Mouse (Mus musculus): ENCODE measurements around the gene Egr2. TPM values are rescaled to one million over a fixed set of nuclear protein-coding genes. Genes with fewer than 3 reads are reported as not detected.

Gene Egr2
- total RNA-seq, 2 experiments from 2014 or later = 1.1 to 1.2 TPM

DNA sequence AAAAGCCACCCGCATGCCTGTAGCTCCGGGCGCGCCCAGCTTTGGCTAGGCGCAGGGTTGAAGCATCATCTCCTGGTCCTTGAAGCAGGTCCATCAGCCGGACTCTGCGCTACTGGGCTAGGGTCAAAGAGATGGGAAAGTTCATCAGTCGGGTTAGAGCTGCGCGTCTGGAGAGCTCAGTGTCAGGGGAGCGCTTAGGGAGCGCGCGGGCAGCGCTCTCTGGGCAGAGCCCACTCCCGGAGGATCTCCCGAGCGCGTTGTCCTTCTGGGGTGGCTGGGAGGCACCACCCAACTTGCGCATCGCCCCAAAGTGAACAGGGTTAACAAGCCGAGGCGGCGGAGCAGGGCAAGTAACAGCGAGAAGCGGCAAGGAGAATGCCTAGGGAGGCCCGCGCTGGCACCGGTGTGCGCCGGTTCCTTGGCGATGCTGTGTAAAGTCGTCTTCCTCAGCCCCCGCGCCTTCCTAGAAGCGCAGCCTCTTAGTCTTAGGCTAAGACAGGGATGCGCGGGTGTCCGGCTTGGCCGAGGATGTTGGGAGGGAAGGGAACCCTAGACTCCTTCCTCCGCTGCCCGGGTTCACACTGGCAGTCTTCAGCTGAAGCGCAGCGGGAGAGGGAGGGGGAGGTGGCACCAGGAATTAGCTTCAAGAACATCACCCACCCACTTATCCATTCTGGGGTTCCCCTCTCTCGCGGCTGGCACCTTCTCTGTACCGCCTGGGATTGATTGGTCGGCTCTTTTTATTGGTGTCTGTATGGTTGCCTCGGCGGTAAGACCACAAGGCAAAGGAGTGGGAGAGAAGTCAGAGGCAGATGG is 3.5 kb downstream of the Egr2 start:
- no peak for DNase-seq

DNA sequence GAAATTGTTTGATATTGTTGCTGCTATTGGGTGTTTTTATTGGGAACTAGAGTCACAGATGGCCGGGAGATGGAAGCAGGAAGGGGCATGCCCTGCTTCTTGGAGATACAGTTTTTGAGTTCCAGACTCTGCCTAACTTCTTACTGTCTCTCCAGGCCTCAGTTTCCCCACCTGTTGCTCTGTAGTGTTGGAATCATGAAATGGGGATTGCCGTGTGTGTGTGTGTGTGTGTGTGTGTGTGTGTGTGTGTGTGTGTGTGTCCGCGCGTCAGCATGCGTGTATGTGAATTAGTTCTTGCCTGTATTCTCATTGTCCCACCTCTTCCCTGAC is 4.1 kb downstream of the Egr2 start:
- DNase-seq = no peak

DNA sequence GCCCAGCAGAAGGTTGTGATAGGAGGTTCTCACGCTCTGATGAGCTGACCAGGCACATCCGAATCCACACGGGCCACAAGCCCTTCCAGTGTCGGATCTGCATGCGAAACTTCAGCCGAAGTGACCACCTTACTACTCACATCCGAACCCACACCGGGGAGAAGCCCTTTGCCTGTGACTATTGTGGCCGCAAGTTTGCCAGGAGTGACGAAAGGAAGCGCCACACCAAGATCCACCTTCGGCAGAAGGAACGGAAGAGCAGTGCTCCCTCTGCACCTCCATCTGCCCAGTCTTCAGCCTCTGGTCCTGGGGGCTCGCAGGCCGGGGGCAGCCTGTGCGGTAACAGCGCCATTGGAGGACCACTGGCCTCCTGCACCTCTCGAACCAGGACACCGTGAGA is 5.3 kb downstream of the Egr2 start:
- no peak for DNase-seq

DNA sequence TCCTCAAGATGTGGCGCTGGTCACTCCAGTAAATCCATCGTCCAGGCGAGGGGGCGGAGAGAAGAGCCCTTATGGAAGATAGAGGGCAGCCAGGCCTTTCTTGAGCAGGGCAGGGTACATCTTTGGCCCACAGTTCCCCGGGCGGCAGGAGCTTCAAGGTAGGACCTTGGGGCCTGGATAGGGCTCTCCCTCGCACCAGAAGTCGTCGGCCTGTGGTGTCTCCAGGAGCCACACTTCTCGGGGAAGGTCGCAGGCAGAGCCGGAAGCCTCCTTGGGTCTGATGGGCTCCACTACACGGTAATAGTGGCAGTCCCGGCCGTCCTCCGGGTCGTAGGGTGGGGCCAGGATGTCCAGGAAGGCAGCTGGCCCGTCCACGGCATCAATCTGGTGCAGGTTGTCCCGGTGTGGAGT is 12.6 kb downstream of the Egr2 start:
- DNase-seq = peak; percentile 46

DNA sequence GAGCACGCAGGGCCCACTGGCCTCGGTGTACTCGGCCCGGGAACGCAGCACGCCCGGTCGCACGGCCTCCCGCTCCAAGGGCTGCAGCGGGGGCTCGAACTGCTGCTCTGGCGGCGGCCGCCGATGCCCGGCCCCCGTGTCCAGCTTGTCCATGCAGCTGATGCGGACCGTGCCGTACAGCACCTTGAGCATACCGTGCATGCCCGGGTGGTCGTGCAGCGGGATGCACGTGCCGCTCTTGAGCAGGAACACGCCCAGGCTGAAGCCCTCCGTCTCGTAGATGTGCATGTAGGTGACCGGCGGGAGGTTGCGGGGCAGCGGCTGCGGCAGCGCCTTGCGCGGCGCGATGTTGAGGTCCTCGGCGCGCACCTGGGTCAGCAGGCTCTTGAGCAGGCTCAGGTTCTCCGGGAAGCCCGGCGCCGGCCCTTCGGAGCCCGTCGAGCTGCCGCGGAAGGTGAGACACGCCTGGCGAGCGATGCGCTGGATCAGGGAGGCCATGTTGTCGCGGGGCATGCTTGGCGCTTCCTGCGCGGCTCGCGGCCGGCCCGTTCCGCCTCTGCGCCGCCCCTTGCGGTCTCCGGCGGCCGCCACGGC is 13.1 kb downstream of the Egr2 start:
- DNase-seq = peak; percentile 68

DNA sequence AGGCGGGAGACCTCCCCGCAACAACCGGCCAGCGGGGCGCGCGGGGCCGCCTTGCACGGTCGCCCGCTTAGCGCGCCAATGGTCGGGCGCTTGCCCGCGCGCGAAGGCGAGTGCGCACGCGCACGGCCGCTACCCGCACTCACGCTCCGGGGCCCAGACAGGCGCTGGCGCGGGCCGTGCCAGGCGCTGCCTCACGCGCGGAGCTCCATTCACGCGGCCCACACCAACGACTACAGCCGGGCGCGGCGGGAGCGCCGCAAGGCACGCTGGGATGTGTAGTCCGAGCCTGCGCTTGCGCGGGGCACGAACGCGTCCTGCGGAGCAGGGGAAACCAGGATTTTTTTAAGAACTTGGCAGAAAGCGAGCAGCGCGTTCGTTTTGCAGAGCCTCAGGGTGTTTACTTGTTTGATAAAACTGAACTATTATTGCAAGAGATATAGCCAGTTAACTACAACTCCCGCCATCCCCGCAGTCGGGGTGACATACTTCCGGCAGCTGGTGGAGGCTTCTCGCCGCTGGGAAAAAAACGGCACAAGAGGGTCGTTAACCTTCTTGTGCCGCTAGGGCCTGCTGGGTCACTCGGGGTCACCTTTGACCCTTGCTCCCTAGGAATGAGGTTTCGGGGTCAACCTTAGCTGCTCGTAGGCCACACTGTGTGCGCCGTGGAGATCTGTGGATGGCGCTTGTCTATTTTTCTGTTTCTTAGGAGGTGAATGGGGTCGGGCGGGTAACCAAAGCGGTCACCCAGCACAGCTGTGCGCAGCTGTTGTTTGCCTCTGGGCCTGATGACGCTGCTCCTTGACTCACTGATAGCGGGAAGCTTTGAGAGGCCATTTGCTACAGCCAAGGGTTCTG is 13.8 kb downstream of the Egr2 start, which contains the start of gene Ado:
Ado (minus strand) TSS at position 79 of the 855 bp plus-strand sequence.
- peak; percentile 92 for DNase-seq

DNA sequence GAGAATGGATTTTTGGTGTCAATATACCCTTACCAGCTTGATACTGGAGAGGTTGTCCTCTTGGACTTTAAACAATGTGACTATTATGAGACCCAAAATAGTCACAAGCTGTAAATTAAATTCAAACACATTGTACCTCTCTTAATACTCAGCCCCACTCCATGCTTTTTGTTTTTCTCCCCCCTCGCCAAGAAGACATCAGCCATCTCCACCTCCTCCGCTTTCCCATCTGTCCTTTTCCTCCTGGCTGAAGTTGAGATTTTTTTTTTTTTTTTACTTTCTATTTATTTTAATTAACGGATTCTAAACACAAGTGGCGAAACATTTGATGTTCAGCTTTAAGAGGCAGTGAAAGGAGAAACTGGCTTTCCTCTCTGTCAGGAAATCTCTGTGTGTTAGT is 22.8 kb downstream of the Egr2 start:
- no peak for DNase-seq

DNA sequence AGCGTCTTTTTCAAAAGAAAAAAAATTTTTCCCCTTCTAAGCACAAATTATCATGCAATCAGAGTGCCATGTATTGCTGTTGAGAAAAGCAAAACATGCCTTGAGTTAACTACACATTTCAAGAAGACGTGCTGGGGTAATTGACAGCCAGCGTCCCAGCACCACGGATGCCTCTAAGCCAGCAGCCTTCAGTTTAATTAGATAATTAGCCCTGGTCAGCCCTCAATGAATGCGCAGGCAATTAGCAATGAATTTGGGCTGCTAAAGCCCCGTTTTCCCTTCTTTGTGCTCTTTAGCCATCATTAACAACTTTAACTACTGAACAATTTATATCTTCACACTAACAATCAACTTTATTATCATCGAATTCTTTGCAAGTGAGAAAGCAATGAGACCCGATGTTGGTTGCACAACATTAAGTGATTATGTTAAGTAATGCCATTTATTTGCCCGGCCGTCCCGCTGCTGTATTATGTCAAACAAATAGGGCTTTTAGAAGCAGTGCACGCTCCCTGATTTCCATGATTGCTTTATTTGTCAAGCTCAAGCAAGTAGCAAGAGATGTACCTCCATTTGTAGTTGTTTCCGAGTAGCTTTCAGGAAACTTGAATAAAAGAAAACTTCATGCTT is 24.6 kb downstream of the Egr2 start:
- no peak for DNase-seq

DNA sequence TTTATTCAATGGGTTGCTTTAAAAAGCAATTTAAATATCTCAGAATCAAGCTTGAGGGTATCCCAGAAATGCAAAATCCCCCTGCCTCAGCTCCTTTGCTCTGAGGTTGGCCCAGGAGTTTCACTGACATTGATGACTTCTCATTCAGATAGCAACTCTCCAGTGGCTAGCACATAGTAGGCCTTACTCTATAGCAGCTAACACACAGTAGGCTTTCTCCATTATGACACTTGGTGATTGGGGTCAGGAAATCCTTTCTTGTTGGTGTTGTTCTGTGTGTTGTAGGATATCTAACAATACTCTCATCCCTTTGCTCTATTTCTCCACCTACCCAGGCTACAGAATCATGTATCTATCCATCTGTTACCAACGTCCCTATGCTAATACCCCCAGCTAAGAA is 25.9 kb downstream of the Egr2 start:
- DNase-seq = no peak

DNA sequence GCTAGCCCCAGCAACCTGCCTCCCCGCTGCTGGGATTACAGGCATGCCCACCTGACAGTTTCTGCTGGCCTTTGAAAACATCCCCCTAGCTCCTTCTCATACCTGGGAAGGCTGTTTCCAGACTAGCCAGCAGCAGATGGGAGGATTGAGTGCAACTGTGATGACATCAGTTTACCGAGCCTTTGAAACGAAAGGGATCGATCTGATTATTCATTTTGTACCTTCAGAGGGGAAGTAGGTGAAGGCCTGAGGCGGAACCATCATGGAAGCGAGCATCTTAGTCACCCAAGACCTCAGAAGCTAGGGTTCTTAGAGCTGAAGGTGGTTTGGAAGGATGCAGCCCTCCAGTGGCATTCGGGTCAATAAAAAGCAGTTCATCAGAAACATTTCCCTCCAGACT is 29.2 kb downstream of the Egr2 start:
- no peak for DNase-seq

DNA sequence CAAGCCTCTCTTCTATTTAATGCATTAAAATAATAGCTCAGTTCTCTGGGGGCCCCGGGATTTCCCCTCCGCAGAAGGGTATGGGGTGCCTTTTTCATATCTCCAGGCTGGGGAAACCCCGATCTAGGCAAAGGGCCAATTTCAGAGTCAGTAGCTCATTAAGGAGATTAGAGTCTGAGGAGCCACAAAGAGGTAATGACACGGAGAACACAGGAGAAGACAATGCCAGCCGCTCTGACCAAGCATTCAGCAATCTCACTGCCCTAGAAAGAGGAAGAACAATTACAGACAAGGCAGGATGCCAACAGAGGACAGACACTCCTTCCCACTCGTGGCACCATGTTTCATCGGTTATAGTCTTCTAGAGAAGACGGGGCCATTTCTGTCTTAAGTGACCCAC is 30.8 kb downstream of the Egr2 start:
- DNase-seq = no peak

DNA sequence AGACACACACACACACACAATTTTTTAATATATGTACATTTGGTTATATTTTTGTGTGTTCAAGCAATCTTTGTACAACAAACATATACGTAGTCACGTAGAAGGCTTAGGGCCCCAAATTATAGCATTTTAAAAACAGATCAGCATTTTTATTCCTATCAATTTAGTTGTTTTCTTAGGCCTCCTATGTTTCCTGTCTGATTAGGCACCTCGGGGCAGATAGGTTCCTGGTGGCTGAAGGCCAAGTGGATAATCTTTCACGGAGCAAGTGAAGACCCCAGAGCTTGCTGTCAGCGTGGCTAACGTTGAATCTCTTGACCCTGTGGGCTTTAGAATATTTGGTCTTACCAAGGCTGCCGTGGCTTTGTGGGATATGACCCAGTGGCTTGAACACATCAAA is 34.3 kb downstream of the Egr2 start:
- no peak for DNase-seq

DNA sequence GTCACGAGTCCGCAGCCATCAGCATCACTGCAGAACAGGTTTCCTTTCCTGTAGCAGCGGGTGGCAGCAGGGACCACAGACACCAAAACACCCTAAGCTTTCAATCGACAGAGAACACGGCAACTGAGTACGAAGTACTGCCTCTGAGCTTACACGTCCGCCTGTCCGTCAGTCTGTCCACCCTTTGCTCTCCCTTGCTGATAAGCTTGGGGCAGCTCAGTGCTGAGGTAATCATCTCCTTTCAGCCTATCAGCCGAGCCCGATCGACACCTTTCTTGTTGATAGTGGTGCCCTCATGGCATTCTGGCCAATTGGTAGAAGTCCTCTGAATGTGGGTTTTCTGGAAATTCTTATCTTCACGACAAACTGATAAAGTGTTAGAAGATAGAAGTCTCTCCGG is 36.2 kb downstream of the Egr2 start:
- DNase-seq = no peak

DNA sequence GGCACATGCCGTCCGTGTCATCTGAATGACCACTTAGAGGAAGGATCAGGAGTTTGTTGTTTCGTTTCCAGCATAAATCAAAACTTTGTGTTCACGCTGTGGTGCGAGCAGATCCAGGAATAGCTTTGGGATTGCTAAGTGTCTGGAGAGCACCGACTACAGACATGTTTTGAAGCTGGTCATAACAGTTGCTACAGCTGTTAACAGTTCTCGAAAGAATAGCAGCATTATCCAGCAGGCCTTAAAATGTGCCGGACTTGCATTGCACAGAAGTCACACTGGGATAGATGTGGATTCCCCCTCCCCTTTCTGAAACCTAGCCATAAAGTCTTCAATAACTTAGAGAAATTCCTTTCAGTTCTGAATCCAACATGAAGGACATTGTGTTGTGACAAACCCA is 38.0 kb downstream of the Egr2 start:
- no peak for DNase-seq

DNA sequence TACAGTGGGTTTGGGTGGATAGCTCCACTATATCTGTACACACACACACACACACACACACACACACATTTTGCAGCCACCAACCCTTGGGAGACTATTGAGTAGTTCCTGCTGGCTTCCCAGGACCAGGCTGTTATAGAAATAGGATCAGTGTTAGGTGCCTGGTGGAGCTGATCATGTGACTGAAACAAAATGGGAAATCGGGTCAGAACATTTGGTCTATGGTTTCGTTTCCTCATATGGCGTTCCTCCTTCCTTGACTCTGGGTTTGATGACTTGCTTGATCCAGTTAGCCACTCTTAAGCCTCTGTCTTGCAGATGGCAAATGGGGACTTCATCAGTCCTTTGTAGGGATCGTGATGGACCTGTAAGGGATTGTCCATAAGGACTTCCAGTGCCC is 44.6 kb downstream of the Egr2 start:
- DNase-seq = no peak

DNA sequence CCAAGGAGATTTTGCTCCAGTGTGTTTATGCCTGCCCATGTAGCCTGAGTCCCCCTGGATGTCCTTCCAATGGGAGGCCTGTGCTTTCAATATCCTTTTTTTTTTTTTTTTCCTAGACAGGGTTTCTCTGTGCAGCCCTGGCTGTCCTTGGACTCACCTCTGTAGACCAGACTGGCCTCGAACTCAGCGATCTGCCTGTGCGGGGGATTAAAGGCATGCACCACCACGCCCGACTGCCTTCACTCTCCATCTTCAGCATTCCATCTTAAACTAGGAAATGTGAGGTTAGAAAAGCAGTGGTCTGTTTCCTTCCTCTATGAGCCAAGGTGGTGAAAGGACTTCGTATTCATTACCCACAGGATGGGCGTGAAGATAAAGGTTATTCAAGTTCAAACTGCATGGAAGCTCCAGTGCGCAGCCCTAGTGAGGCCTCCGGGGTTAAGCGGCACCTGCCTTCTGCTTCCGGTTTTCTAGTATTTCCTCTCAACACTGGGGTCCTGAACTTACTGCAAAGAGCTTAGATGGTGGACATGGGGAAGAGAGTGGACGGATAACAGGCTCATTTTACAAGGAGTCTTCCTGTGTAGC is 46.5 kb downstream of the Egr2 start:
- DNase-seq = no peak

DNA sequence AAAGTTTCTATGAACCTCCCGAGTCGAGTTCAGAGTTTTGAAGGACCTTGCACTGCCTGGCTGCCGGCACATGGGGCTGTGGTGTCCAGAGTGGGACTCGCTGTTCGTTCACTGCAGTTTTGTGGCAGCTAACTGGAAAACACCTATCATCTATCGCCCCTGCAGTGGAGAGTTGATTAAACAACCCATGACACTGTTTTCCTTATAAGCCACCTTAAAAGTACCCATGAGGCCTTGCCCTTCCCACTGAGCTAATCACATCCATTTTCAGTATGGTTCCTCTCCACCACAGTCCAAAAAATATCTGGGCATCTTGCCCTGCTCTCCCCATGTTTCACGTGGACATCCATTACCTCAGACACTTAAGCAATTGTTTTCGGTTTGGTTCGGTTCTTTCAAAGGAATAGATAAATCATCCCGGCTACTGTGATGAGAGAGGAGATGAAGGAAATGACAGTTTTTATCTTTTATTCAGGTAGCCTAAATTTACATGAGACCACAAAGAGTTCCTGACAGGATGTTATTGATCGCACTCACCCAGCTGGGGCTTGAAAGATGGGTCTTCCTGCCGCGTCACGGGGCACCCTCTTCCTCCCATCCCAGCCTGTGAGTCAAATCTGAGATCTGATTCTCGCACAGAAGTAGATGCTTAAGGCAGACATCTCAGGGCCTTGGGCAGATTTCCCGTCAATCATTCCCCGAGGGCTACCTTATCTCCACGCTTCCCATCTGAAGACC is 50.8 kb downstream of the Egr2 start:
- DNase-seq = no peak
